Mouse (Mus musculus): ENCODE results near the gene Avil. TPM values are rescaled to one million over a fixed set of nuclear protein-coding genes. Genes with fewer than 3 reads are reported as not detected.

Gene Avil
- polyA plus RNA-seq, 1 experiment from 2014 or later, result 10.7 TPM

GRCm38 (mm10) chr10:127042468-127043115 lies 42.1 kb downstream of the Avil start:
- H3K27ac ChIP-seq (replicated peaks), result no peak overlapping the region
- no peaks in the 10 kb centered on the region for H3K36me3 ChIP-seq (ENCODE audit: control insufficient read depth, insufficient read depth, low read length)
- peak overlapping the region; percentile 67 for H3K9ac ChIP-seq (ENCODE audit: low read length)
- H3K4me1 ChIP-seq (replicated peaks; ENCODE audit: control insufficient read depth, insufficient read depth), result no peaks in the 10 kb centered on the region; the same call in 1 of the 2 replicates
- peak overlapping the region; percentile 85 for H3K4me3 ChIP-seq (ENCODE audit: low read depth, low read length)
- DNase-seq (ENCODE audit: low spot score) (no peak), ATAC-seq (ENCODE audit: low FRiP score, low TSS enrichment) (no peak)
- 9% methylated on average over 5 of the region's 5 CpGs for WGBS
- H3K9me3 ChIP-seq (ENCODE audit: control insufficient read depth, low read length), result no peaks in the 10 kb centered on the region
- peak overlapping the region; percentile 98 for H3K4me2 ChIP-seq (replicated peaks; ENCODE audit: low read depth)
- TF ChIP-seq EP300 (optimal IDR thresholded peaks at IDR 0.05) (no peak), CTCF (IDR thresholded peaks at IDR 0.05; ENCODE audit: low read depth) (no peak)
- no peaks in the 10 kb centered on the region for H3K27me3 ChIP-seq (ENCODE audit: control insufficient read depth, insufficient read depth, low read length)

DNA sequence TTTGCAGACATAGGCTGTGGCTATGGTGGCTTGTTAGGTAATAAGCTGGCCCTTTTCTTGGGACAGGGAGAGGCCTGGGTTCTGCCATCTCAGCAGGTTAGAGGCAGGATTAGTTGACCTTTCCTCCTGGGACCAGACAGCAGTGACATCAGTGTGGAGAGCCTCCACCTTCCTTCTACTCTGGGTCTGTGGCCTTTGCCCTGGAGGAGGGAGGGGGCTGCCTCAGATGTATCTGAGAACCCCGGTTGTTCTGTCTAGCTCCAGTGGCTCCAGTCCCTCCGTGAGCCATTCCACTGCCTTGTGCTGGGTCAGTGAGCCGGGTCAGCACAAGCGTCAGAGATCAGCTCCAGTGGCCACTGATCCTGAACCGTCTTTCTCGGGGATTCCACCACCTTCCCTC lies 42.7 kb downstream of the Avil start:
- no peak for ATAC-seq (ENCODE audit: low FRiP score, low TSS enrichment)
- Histone ChIP-seq H3K9me3 (ENCODE audit: control insufficient read depth, low read length) (no peaks in the 10 kb centered on the region), H3K4me3 (ENCODE audit: low read depth, low read length) (no peak overlapping the region), H3K4me1 (replicated peaks; ENCODE audit: control insufficient read depth, insufficient read depth) (no peaks in the 10 kb centered on the region; the same call in 1 of the 2 replicates), H3K9ac (ENCODE audit: low read length) (no peak overlapping the region), H3K27ac (replicated peaks) (no peak overlapping the region), H3K27me3 (ENCODE audit: control insufficient read depth, insufficient read depth, low read length) (no peaks in the 10 kb centered on the region), H3K4me2 (replicated peaks; ENCODE audit: low read depth) (no peak overlapping the region), H3K36me3 (ENCODE audit: control insufficient read depth, insufficient read depth, low read length) (no peaks in the 10 kb centered on the region)
- DNase-seq (ENCODE audit: low spot score), result no peak
- no peak for TF ChIP-seq CTCF (IDR thresholded peaks at IDR 0.05; ENCODE audit: low read depth)
- TF ChIP-seq EP300 (optimal IDR thresholded peaks at IDR 0.05), result no peak
- 93% methylated on average over 6 of the region's 6 CpGs for WGBS

- H3K27me3 ChIP-seq (ENCODE audit: control insufficient read depth, insufficient read depth, low read length), result peaks cover 4% of the 10 kb centered on the region; the same call in 1 of the 2 replicates
- no peak for ATAC-seq (ENCODE audit: low FRiP score, low TSS enrichment)
These were observed 47.4 kb downstream of the Avil start, which contains the start of gene Cyp27b1 for GRCm38 (mm10) chr10:127047954-127048353. Cyp27b1 (plus strand) TSS chr10:127048250.

GRCm38 (mm10) chr10:127048608-127049394 lies 48.3 kb downstream of the Avil start:
- peak overlapping the region; percentile 55 for H3K4me2 ChIP-seq (replicated peaks; ENCODE audit: low read depth)
- peaks cover 4% of the 10 kb centered on the region; the same call in 1 of the 2 replicates for H3K27me3 ChIP-seq (ENCODE audit: control insufficient read depth, insufficient read depth, low read length)
- H3K9ac ChIP-seq (ENCODE audit: low read length), result no peak overlapping the region
- no peaks in the 10 kb centered on the region for H3K9me3 ChIP-seq (ENCODE audit: control insufficient read depth, low read length)
- no peak overlapping the region for H3K27ac ChIP-seq (replicated peaks)
- ATAC-seq (ENCODE audit: low FRiP score, low TSS enrichment) (no peak), DNase-seq (ENCODE audit: low spot score) (peak; percentile 42)
- no peaks in the 10 kb centered on the region for H3K36me3 ChIP-seq (ENCODE audit: control insufficient read depth, insufficient read depth, low read length)
- TF ChIP-seq EP300 (optimal IDR thresholded peaks at IDR 0.05) (no peak), CTCF (IDR thresholded peaks at IDR 0.05; ENCODE audit: low read depth) (peak; percentile 36; the same call in 1 of the 2 replicates)
- peaks cover 5% of the 10 kb centered on the region; the same call in 1 of the 2 replicates for H3K4me1 ChIP-seq (replicated peaks; ENCODE audit: control insufficient read depth, insufficient read depth)
- peak overlapping the region; percentile 28 for H3K4me3 ChIP-seq (ENCODE audit: low read depth, low read length)
- 5% methylated on average over 35 of the region's 35 CpGs for WGBS

More at GRCm38 (mm10) chr10:127047954-127048353, 47.4 kb downstream of the Avil start, which contains the start of gene Cyp27b1:
- Histone ChIP-seq H3K4me2 (replicated peaks; ENCODE audit: low read depth) (peak within 1 kb of the TSS; percentile 55), H3K36me3 (ENCODE audit: control insufficient read depth, insufficient read depth, low read length) (no peaks in the 10 kb centered on the region), H3K9ac (ENCODE audit: low read length) (no peak within 1 kb of the TSS), H3K9me3 (ENCODE audit: control insufficient read depth, low read length) (no peaks in the 10 kb centered on the region), H3K27ac (replicated peaks) (no peak within 1 kb of the TSS), H3K4me3 (ENCODE audit: low read depth, low read length) (peak within 1 kb of the TSS; percentile 28), H3K4me1 (replicated peaks; ENCODE audit: control insufficient read depth, insufficient read depth) (peaks cover 5% of the 10 kb centered on the region; the same call in 1 of the 2 replicates)
- TF ChIP-seq EP300 (optimal IDR thresholded peaks at IDR 0.05), result no peak
- no peak for TF ChIP-seq CTCF (IDR thresholded peaks at IDR 0.05; ENCODE audit: low read depth)
- DNase-seq (ENCODE audit: low spot score), result no peak
- 26% methylated on average over 5 of the region's 5 CpGs for WGBS

DNA sequence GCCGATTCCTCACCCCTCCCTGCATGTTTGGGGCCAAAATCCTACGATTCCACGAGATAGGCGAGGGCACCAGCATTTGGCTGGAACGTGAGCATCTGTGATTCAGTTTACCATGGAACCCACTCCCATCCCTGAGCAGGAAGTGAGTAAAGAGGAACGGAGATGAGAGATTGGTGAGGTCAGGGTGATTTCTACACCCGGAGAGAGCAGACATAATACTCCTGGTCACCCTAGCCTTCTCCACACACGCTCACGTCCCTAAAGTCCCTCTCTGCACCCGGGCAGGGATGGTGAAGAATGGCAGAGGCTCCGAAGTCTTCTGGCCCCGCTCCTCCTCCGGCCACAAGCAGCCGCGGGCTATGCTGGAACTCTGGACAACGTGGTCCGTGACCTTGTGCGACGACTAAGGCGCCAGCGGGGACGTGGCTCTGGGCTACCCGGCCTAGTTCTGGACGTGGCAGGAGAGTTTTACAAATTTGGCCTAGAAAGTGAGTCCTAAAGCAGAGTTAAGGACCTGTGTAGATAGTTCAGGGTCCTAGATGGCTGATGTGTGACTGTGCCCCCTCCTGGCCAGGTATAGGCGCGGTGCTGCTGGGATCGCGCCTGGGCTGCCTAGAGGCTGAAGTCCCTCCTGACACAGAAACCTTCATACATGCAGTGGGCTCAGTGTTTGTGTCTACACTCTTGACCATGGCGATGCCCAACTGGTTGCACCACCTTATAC lies 49.0 kb downstream of the Avil start:
- peak overlapping the region; percentile 55 for H3K4me2 ChIP-seq (replicated peaks; ENCODE audit: low read depth)
- TF ChIP-seq EP300 (optimal IDR thresholded peaks at IDR 0.05), result no peak
- TF ChIP-seq CTCF (IDR thresholded peaks at IDR 0.05; ENCODE audit: low read depth), result peak; percentile 63
- H3K27ac ChIP-seq (replicated peaks), result no peak overlapping the region
- H3K36me3 ChIP-seq (ENCODE audit: control insufficient read depth, insufficient read depth, low read length), result no peaks in the 10 kb centered on the region; the same call in 1 of the 2 replicates
- peaks cover 5% of the 10 kb centered on the region; the same call in 1 of the 2 replicates for H3K4me1 ChIP-seq (replicated peaks; ENCODE audit: control insufficient read depth, insufficient read depth)
- H3K27me3 ChIP-seq (ENCODE audit: control insufficient read depth, insufficient read depth, low read length), result peaks cover 4% of the 10 kb centered on the region; the same call in 1 of the 2 replicates
- 1% methylated on average over 29 of the region's 29 CpGs for WGBS
- DNase-seq (ENCODE audit: low spot score) (peak; percentile 61), ATAC-seq (ENCODE audit: low FRiP score, low TSS enrichment) (peak; percentile 43)
- H3K4me3 ChIP-seq (ENCODE audit: low read depth, low read length), result peak overlapping the region; percentile 28
- H3K9me3 ChIP-seq (ENCODE audit: control insufficient read depth, low read length), result no peaks in the 10 kb centered on the region
- 0 out of 2 replicates have a peak overlapping the region, but pooled peaks have one; percentile 13 for H3K9ac ChIP-seq (ENCODE audit: low read length)

All from stomach, postnatal 0 days (tissue).